Mouse (Mus musculus) spleen, adult 2 months (tissue): ENCODE results near the gene Mocs1.
A peak's percentile ranks its signal among the peaks of the same experiment; 100 is the strongest.

Source experiments
- CTCF ChIP-seq: fragments of 200-500 bp; IDR thresholded peaks from 2 replicates; pipeline ENCODE4 v1.5.1; 2011; ENCODE audit warnings: mild to moderate bottlenecking, inconsistent platforms; ENCODE audit not compliant: insufficient read depth, insufficient read length, insufficient replicate concordance; ENCODE audit errors: extremely low read depth
- POLR2A ChIP-seq: fragments of 200-500 bp; IDR thresholded peaks from 2 replicates; pipeline ENCODE4 v1.6.1; 2011; ENCODE audit warnings: low read depth, low read length, inconsistent platforms

- no peak for TF ChIP-seq CTCF
- peak; percentile 91 for TF ChIP-seq POLR2A
These were observed at the start of gene Mocs1 for GRCm38 (mm10) chr17:49428239-49428688.
